Mouse (Mus musculus): ENCODE results near the gene Pard3.

Pard3 gene

GRCm38 (mm10) chr8:127229325-127230232, 165.9 kb downstream of the Pard3 start:
- no peak for DNase-seq (ENCODE audit: low read depth, low spot score)

GRCm38 (mm10) chr8:127230233-127230595, 166.5 kb downstream of the Pard3 start:
- no peak for DNase-seq (ENCODE audit: low read depth, low spot score)

DNA sequence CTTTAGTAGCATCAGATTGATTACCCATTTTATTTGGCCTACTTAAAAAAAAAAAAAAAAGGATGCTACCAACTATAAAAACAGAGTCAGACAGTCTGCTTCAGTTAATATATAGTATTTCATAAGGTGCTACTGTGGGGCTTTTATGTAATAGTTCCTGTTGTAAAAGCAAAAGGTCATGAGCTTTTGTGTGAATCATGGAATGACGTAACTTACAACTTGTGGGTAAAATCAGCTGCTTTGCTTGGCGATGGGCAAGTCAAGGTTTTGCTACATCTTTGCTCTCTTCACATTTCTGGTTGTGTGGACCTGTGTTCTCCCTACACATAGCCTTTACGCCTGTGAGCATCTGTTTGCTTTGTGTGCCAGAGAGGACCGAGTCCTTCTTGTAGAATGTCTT, 179.7 kb downstream of the Pard3 start:
- DNase-seq (ENCODE audit: low read depth, low spot score): no peak

- no peak for DNase-seq (ENCODE audit: low read depth, low spot score)
Measured at GRCm38 (mm10) chr8:127243841-127244240, 180.1 kb downstream of the Pard3 start.

GRCm38 (mm10) chr8:127250746-127251145, 187.1 kb downstream of the Pard3 start:
- no peak for DNase-seq (ENCODE audit: low read depth, low spot score)

DNA sequence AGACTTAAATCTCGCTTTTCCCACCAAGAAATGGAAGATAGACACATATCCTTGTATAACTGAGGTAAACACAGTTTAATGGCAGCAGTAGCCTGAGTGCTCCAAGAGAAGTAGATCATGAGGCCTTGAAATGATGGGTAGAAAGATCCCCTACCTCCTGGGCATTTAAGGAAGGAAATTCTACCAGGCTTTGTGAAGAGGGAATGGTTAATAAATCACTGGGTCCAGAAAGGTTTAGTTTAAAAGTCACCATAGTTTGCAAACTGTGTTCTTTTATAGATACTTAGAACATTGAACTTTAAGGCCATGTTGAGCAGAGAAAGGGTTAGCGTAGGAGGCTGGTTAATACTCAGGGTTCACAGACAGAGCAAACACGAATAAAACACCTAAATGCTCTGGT, 187.8 kb downstream of the Pard3 start:
- DNase-seq (ENCODE audit: low read depth, low spot score): no peak

GRCm38 (mm10) chr8:127251985-127252384, 188.3 kb downstream of the Pard3 start:
- peak; percentile 72 for DNase-seq (ENCODE audit: low read depth, low spot score)

DNA sequence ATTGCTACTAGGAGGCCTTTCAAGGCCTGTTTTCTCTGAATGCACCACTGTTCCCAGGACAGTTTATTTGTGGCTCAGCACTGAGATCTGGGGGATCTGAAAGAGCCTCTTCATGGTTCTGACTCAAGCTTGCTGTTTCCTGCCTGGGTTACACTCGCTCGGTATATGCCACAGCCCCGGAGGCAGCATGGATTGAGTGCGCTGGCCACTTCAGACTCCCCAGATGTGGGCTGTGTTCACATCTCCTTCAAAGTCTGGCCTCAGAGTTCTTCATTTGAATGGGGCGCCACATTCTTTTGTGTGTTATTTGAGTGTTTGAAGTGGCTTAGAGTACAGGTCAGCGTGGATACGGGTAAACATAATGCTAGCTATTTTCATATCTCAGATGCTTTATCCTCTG, 190.9 kb downstream of the Pard3 start:
- no peak for DNase-seq (ENCODE audit: low read depth, low spot score)

DNA sequence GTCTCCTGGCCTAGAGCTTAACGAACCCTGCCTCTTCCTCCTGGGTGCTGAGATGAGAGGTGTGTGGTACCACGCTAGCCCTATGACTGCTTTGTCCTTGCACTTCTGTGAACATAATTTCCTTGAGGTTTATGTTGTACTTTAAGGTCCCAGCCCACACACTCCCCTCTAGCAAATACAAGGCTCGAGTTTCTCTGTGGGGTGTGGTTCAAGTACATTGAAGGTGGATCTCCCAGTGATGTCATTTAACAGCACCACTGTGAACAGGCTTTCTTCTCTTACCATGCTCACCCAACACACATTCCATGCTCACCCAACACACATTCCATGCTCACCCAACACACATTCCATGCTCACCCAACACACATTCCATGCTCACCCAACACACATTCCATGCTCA, 193.4 kb downstream of the Pard3 start:
- DNase-seq (ENCODE audit: low read depth, low spot score): peak; percentile 52

DNA sequence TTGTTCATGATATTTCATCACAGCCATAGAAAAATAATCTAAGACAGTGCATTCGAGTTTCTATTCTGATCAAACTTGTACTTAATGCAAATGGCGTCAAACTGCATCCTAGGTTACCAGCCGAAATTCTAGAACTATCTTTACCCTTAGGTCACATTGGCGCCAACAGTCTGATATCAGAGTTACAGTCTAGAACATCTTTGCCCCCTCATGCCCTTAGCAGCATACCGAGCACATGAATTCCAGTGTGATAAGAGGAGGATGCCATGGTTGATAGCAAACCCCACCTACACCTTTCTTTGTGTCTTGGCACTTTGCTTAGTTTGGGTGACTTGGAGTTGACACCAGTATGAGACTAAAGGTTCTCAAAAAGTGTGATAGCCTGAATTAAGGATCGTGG, 197.4 kb downstream of the Pard3 start:
- no peak for DNase-seq (ENCODE audit: low read depth, low spot score)

DNA sequence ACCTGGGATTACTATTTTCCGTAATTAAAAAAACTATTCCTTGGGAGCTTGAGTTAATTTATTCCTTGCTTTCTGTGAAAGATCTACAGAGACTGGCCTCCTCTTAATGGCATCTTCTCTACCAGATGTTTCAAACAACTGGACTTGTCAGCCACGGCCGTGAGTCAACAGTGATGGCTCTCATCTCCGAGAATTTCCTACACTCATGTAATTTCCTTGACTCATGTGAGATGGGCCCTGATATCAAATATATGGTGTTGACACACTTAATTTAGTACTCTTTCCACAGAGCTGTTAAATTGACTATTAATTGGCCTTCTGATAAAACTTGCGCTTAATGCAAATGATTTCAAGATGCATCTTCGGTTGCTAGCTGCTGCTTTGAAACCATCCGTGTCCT, 198.3 kb downstream of the Pard3 start:
- DNase-seq (ENCODE audit: low read depth, low spot score): no peak

- DNase-seq (ENCODE audit: low read depth, low spot score): no peak
Measured at GRCm38 (mm10) chr8:127262436-127262835, 198.7 kb downstream of the Pard3 start.

DNA sequence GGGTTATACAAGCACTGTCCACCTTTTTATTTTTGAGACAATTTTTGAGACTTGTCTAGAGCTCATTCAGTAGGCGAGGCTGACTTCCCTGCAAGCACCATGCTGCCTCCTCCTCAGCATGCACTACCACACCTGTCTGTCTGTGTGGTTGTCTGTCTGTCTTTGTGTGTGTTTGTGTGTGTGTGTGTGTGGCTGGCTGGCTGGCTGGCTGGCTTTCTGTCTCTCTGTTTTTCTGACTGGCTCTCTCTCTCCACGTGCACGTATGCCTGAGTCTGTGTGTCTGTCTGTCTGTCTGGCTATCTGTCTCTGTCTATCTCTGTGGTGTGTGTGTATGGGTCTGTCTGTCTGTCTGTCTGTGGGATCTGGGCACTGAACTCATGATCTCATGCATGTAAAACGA, 199.2 kb downstream of the Pard3 start:
- no peak for DNase-seq (ENCODE audit: low read depth, low spot score)

DNA sequence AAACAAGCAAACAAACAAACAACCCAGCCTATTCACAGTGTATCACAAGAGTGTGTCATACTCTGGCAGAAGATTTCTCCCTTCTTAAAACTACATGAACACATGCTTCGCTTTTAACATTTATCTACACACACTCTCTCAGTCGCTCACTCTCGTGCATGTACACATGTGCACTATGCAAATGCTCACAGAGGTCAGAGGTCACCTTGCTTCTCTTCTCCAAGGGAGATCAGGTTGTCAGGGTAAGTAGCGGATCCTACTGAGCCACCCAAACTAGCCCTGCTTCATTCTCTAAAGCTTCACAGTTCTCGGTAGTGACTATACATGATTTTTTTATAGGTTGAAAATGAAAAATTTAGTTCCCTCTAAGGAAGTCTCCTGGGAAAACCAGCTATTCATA, 199.8 kb downstream of the Pard3 start:
- no peak for DNase-seq (ENCODE audit: low read depth, low spot score)

GRCm38 (mm10) chr8:127264691-127265470, 201.2 kb downstream of the Pard3 start:
- no peak for DNase-seq (ENCODE audit: low read depth, low spot score)

DNA sequence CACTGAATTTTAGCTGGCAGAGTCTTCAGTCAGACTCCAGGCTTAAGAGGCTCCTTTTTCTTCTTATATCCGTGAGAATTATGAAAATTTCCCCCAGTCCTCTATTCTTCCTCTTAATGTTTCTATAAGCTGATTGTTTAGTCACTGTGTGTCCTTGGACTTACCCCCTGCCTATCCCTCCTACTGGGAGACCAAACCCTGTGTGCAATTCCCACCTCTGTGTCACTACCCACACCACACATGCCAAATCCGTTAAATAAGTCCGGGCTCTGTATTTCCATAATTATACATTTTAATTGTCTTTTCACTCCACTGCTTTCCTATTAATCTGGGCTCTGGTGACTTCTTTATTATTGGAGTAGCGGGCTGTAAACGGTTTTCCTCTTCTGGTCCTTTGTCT, 203.1 kb downstream of the Pard3 start:
- no peak for DNase-seq (ENCODE audit: low read depth, low spot score)

DNA sequence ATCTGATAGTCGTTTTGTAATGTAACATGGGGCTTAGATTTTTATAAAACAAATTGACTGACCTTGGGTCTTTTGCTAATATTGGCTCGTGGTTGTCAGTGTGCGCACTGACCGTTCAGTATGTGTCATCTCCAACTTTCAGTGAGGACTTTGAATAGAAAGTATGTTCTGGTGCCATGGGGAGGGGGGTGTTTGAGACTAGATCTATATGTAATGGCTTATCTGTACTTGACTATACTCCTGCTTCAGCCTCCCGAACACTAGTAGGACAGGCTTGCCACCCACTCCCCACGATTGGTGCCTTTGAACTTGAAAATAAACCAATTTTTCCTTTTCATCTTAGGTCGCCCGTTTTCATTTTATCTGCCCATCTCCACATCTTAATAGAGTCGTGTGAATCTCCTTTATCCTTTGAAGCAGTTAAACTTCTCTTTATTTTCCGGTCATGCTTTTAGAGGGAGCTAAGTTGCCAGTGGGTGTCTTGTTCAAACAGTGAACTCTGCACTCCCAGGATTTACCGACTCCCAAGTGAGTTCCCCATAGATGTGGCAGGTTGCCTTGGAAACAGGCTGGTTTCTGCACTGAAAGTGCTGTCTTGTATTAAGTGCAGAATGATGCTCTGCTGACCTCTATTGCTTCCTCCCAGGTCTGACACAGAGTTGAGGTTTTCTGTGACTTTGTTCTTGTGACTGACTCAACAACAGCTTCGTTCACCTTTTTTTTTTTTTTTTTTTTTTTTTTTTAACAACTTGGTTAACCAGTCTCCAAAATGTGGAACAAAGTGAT, 204.7 kb downstream of the Pard3 start:
- peak; percentile 33 for DNase-seq (ENCODE audit: low read depth, low spot score)

GRCm38 (mm10) chr8:127269082-127269747, 205.5 kb downstream of the Pard3 start:
- DNase-seq (ENCODE audit: low read depth, low spot score): no peak

GRCm38 (mm10) chr8:127271186-127271585, 207.5 kb downstream of the Pard3 start:
- DNase-seq (ENCODE audit: low read depth, low spot score): no peak

- DNase-seq (ENCODE audit: low read depth, low spot score): no peak
Measured at GRCm38 (mm10) chr8:127280299-127280974, 216.7 kb downstream of the Pard3 start.

DNA sequence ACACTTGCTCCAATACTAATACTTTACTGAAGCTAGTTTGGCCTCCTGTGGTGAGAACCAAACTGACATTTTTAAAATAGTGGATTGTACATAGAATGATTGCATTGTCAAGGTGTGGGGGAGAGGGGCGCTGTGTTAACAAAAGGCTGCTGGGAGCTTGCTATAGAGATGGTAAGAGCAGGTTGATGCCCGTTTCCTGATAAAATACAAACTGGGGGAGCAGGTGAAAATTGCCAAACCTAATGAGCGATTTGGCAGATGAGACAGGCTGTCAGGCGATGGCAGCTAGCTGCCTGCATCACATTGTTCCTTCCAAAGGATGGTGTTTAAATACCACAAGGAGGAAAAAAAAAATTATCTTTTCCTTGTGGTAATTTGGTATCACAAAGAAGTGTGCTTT, 217.3 kb downstream of the Pard3 start:
- no peak for DNase-seq (ENCODE audit: low read depth, low spot score)

Data from ZHBTc4 (cell line).